Mouse (Mus musculus) embryo, embryonic 11.5 days (tissue): ENCODE results near the gene Gm19410.

Experiments
- DNase-seq: peaks from one replicate; pipeline ENCODE4 v3.0.0-alpha.2; 2012; ENCODE audit warnings: low read depth, low spot score

Gm19410 gene

GRCm38 (mm10) chr8:35765499-35766193, at the start of gene Gm19410:
Gm19410 (plus strand) TSS chr8:35765790.
- DNase-seq: no peak

- no peak for DNase-seq
Observed at GRCm38 (mm10) chr8:35730776-35731175, 34.8 kb upstream of the Gm19410 start.

GRCm38 (mm10) chr8:35735438-35735837, 30.2 kb upstream of the Gm19410 start:
- no peak for DNase-seq

- no peak for DNase-seq
Observed at GRCm38 (mm10) chr8:35756202-35756601, 9.4 kb upstream of the Gm19410 start.

- no peak for DNase-seq
Observed at GRCm38 (mm10) chr8:35765020-35765419, 570 bp upstream of the Gm19410 start.

- DNase-seq: no peak
Observed at GRCm38 (mm10) chr8:35773508-35773907, 7.9 kb downstream of the Gm19410 start.
